Mouse (Mus musculus): ENCODE data around the gene Olfr187.
"Not testable (repeated sequence)": the region's sequence is repeated elsewhere in the genome, so short reads cannot be mapped to it uniquely, and the experiment has no call there.

Gene Olfr187

GRCm38 (mm10) chr16:59039710-59040109, at the start of gene Olfr187:
Gene Olfr187, minus strand, starts transcription at chr16:59039767.
- no peak for DNase-seq (ENCODE audit: low spot score in 2 of 2)

GRCm38 (mm10) chr16:59081113-59081512, 41.5 kb upstream of the Olfr187 start:
- DNase-seq (ENCODE audit: low spot score in 2 of 2), result not testable (repeated sequence)

GRCm38 (mm10) chr16:59077905-59078304, 38.3 kb upstream of the Olfr187 start, which contains the start of gene Olfr190:
Gene Olfr190, minus strand, starts transcription at chr16:59078005.
- DNase-seq (ENCODE audit: low spot score in 2 of 2), result no peak

- no peak for DNase-seq (ENCODE audit: low spot score in 2 of 2)
Observed at GRCm38 (mm10) chr16:59073520-59073919, 34.0 kb upstream of the Olfr187 start.

- DNase-seq (ENCODE audit: low spot score in 2 of 2), result no peak
Observed at GRCm38 (mm10) chr16:59071755-59072154, 32.2 kb upstream of the Olfr187 start.

- DNase-seq (ENCODE audit: low spot score in 2 of 2), result not testable (repeated sequence)
Observed at GRCm38 (mm10) chr16:59062411-59062810, 22.8 kb upstream of the Olfr187 start.

GRCm38 (mm10) chr16:59049286-59049685, 9.7 kb upstream of the Olfr187 start:
- not testable (repeated sequence) for DNase-seq (ENCODE audit: low spot score in 2 of 2)

GRCm38 (mm10) chr16:59048860-59049259, 9.3 kb upstream of the Olfr187 start:
- DNase-seq (ENCODE audit: low spot score in 2 of 2), result no peak

GRCm38 (mm10) chr16:59047579-59047978, 8.0 kb upstream of the Olfr187 start:
- DNase-seq (ENCODE audit: low spot score in 2 of 2), result no peak

GRCm38 (mm10) chr16:59045835-59046234, 6.3 kb upstream of the Olfr187 start:
- no peak for DNase-seq (ENCODE audit: low spot score in 2 of 2)

- no peak for DNase-seq (ENCODE audit: low spot score in 2 of 2)
Observed at GRCm38 (mm10) chr16:59030191-59030590, 9.4 kb downstream of the Olfr187 start, which contains the start of gene Olfr186. Gene Olfr186, minus strand, starts transcription at chr16:59030291.

GRCm38 (mm10) chr16:59013357-59014018, 26.1 kb downstream of the Olfr187 start:
- no peak for DNase-seq (ENCODE audit: low spot score in 2 of 2)

GRCm38 (mm10) chr16:59007146-59007545, 32.4 kb downstream of the Olfr187 start:
- no peak for DNase-seq (ENCODE audit: low spot score in 2 of 2)

GRCm38 (mm10) chr16:58995057-58995456, 44.5 kb downstream of the Olfr187 start, which contains the start of gene Olfr183:
Gene Olfr183, plus strand, starts transcription at chr16:58995357.
- no peak for DNase-seq (ENCODE audit: low spot score in 2 of 2)
